Mouse (Mus musculus): ENCODE data around the gene Fryl. TPM values are rescaled to one million over a fixed set of nuclear protein-coding genes. Genes with fewer than 3 reads are reported as not detected.

Fryl gene
- total RNA-seq, 2 experiments from 2014 or later: 12.4 to 19.4 TPM

DNA sequence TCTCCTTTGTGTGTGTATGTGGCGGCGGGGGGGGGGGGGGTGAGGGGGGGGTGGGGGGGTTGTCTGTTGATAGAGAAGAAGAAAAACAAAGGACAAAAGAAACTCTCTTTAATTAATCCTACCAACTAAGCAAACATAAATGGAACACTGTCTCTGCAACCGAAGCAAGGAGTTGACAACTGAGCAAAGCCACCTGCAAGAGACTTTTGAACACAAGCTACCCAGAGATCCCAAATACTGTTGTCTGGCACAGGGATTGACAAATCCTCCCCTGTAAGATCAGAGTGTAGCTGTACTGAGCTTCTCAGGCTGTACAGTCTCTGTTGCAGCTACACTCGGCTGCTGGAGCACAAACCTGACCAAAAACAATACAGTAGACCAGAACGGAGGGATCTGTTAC, 7.7 kb upstream of the Fryl start:
- DNase-seq: no peak
- intact Hi-C loops (cut with DNase I): no loop called here

DNA sequence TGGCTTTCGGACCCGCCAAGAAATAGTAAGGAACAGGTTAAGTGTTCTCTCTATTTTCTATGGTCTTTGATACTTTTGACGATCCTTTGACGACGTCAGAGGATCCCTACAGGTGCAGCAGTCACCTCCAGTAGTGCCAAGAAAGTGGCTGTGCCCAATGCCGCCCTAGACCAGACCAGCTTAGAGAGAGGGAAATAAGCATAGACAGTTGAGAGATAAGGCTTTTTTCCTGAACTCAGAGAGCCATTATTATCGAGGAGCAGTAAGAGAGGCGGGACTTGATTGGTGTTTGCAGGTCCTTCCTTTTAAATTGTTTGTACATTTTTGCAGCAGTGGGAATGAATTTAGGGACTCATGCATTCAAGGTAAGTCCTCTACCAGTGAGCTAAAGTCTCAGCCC, 1.3 kb upstream of the Fryl start:
- intact Hi-C loops (cut with DNase I): loop anchor here (5.0 kb wide), 2 partner anchors 35 to 125 kb away; partner anchors contain the start of gene Ociad1
- no peak for DNase-seq

DNA sequence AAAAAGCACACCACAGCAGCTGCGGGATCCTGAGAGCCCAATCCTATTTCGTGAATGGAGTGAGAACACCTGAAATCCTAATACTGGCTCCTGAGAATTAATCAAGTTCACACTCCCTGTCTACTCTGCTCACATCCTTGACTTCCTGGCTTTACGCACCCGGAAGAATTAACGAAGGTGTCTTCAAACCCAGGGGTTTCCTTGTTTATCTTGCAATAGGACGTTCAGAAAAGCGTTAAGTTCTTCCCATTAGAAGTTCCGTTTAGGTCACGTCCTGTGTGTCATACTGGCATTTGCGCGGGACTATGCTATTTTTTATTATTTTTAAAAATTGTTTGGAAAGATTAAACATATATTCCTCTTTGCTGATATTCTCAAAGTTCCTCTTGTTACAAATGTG, 677 bp upstream of the Fryl start:
- no peak for DNase-seq
- intact Hi-C loops (cut with DNase I): loop anchor here (5.0 kb wide), 2 partner anchors 35 to 125 kb away; partner anchors contain the start of gene Ociad1

DNA sequence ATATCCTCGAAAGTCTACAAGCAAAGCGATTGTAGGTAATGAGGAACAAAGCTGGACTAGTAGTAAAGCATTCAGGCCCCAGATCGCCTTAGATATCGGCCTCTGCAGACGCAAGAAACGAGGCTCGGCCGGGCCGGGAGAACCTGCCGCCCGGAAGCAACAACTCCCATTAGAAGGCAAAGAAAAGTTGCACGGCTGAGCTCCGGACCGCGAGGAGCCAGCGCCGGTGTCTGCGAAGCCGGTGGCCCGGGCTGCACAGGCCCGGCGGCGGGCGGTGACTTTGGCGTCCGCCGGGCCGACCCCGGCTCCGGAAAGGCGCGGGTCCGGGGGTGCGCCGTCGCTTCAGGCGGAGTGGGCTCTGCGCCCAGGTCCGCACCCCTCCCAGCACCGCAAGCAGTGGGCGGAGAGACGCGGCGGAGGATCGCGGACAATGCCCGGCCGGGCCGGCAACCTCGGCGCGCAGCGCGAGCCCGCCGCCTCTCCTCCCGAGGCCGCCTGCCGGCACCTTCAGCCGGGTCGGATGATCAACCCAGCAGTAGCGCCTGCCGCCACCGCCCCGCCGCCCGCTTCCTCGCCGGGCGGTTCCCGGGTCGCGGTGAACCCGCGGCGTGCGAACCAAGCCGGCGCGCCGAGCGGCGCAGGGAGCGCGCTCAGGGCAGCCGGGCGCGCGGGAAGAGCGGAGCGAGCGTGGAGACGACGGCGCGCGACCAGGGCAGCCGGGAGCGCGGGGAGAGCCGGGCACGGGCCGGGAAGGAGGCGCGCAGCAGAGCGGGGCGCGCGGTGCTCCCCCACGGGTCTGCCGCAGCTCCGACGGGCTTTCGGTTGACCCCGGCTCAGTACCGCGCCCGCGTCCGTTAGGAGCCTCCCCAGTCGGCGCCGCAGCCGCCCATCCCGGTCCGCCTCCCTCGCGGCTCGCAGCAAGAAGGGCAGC, 833 bp downstream of the Fryl start:
- intact Hi-C loops (cut with DNase I): loop anchor here (5.0 kb wide), 2 partner anchors 37 to 123 kb away; partner anchors contain the start of gene Ociad1
- peak; percentile 51 to 57 for DNase-seq

DNA sequence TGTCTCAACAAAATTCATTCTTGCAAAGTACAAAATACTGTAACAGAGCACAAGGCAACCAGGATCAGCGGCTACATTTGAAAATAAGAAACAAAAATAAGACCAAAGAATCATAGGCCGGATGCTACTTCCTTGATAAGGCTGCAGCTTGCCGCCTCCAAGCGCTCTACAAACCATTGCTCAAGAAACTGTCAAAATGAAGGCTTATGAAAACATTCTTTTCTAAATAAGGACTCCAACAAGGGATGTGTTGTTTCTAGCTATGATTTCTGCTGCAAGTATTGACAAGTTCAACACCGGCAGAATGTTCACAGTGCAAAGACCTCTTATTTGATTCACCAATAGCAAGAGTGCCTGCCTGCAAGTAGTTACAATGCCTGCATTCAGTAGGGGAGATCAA, 1.8 kb downstream of the Fryl start:
- no peak for DNase-seq
- intact Hi-C loops (cut with DNase I): loop anchor here (5.0 kb wide), 2 partner anchors 38 to 122 kb away; partner anchors contain the start of gene Ociad1

DNA sequence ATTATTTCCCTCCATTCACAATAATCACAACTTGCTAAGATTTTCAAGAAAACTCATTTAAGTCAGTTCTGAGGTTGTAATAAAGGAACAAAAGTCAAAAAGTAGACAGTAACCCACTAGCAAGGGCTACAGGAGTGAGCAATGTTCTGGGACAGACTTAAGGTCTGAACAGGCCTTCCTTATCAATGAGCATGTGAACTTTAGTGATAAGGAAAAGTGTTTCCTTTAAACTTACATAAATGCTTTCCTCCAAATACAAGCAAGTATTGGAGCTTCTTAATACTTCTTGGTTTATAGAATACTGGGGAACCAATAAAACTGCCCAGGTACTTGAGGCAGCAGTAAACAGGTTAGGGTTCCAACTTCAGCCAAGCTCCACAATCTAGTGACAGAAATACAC, 3.7 kb downstream of the Fryl start:
- no peak for DNase-seq
- intact Hi-C loops (cut with DNase I): no loop called here

DNA sequence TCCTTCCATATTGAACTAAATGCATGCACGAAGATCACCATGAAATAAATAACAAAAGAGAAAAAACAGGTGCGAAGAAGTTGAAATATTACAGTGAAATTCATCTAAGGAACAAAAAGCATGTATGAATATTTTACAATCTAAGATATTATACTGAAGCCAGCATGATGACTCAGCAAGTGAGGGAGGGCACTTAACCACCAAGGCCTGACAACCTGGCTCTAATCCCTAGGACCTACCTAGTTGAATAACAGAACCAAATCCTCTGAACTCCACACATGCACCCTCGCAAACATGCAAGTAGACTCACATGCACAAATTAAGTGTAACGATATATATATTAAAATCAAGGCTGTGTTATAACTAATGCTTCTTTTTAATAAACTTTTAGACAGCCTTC, 7.1 kb downstream of the Fryl start:
- intact Hi-C loops (cut with DNase I): loop anchor here (10.0 kb wide), 1 partner anchor 95 kb away; no protein-coding TSS in a partner anchor
- no peak for DNase-seq

DNA sequence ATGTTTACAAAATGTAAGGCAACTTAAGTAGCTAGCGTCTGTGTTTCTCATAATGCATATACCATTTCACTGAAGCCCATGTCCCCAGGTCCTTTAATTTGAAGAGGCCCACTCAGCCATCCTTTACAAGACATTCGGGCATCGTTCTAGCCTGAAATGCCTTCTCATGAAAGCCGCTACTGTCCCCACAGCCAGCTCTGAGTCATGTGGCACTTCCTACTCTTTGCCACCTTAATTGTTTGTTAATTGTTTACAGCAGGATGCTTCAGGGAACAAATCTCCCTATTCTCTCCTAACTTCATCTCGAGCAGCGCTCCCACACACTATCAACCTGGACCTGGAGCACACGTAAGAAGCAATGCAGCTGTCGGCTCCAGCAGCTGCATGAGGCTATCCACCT, 8.2 kb downstream of the Fryl start:
- DNase-seq: no peak
- intact Hi-C loops (cut with DNase I): loop anchor here (10.0 kb wide), 1 partner anchor 93 kb away; no protein-coding TSS in a partner anchor

DNA sequence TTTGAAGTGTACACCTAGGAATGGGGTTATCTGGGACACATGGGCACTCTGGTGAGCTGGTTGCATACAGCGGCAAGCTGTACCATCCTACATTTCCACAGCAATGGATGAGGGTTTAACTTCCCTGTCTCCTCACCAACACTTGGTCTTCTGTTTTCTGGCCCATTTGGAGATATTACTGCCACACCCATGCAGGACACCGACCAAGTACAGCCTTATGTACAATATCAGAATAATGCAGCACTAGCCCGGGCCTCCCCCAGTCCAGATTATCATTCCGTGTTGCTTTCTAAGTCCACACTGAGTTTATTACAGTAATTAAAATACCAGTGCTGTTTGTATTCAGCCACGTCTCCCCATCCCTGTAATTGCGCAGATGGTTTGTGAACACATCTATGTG, 10.0 kb downstream of the Fryl start:
- DNase-seq: no peak
- intact Hi-C loops (cut with DNase I): loop anchor here (10.0 kb wide), 1 partner anchor 92 kb away; no protein-coding TSS in a partner anchor

DNA sequence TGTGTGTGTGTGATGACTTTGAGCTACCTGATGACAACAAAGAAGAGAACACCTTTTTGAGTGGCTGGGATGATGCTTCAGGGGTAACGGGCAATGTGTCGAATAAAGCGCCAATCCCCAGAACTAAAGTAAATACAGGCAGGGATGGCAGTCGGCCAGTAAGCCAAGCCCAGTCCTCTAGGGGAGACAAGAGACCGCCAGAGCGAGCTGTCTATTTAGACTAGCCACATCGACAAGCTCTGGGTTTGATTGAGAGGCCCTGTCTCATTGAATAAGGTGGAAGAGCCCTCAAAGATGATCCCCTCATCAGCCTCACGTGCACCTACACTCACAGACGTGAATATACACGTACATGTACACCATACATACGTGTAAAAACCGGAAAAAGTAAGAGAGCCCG, 12.0 kb downstream of the Fryl start:
- intact Hi-C loops (cut with DNase I): loop anchor here (5.0 to 10.0 kb wide), 2 partner anchors 37 to 90 kb away; no protein-coding TSS in a partner anchor
- DNase-seq: no peak

DNA sequence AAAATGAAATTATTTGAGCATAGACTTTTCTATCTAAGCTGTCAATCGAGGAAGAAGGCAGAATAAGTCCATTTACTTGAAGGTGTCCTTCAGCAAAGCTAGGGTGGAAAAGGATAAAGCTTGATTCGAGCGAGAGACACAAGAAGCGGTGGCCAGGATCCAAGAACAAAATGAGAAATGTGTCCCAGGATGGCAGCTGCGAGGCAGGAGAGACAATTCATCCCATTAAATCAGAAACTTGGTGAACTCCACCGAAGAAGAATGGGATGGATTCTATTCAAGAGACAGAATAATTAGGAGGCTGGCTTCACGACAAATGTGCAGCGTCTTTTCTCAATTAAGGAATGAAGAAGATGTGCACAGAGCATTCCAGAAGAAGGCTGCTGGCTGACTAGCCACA, 14.5 kb downstream of the Fryl start:
- intact Hi-C loops (cut with DNase I): loop anchor here (5.0 to 10.0 kb wide), 2 partner anchors 35 to 87 kb away; no protein-coding TSS in a partner anchor
- DNase-seq: no peak

DNA sequence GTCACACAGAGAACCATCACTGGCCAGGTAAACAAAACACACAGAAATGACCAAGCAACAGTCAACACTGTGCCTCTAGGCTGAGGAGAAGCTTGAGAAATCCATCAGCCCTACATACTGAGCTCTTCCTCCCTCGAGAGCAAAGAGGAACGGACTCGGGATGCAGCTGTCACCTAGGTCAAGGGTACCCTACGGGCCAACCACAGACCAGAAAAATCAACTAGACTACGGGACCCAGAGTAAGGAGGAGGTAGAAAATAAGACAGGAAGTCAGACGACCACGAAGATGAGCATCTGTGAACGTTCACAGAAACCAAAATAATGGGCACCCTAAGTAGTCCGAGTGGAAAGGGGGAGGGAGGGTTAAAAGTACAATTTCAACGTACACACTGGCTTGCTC, 15.1 kb downstream of the Fryl start:
- no peak for DNase-seq
- intact Hi-C loops (cut with DNase I): loop anchor here (5.0 to 10.0 kb wide), 2 partner anchors 34 to 87 kb away; no protein-coding TSS in a partner anchor

DNA sequence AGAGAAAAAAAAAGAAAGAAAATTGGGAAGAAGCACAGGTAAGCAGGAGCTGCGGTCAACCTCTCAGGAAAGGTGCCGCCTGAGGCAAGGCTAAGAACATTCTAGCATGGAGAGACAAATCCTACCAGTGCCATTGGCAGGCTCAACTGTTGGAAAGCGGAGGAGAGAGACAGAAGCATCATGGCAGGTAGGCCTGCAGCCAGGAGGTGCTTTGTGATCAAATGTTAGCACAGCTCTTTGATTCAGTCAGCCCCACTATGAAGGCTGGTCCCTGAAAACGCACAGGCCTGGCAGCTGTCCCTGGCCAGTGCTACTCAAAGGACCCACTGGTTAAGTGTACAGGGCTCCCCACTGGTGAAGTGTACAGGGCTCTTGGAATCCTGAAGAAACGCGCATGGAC, 16.0 kb downstream of the Fryl start:
- intact Hi-C loops (cut with DNase I): loop anchor here (5.0 to 10.0 kb wide), 2 partner anchors 33 to 86 kb away; no protein-coding TSS in a partner anchor
- DNase-seq: no peak

DNA sequence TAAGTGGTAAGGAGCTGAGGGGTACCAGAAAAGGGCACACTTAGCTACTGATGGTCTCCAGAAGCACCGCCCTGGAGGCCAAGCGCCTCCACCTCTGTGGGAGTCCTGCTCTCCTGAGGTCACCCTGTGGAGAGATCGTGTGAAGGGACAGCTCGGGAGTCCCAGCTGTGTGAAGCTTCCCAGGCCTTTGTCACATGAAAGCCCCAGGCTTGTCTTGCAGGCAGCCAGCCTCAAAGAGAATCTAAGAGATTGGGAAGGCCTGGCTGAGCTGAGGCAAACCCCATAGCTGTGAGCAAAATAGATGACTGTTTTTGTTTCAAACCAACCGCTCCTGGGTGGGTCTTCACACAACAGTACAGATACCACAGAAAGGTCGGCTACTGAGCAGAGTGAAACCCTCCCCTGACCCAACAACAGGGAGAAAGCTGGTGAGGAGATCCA, 19.5 kb downstream of the Fryl start:
- no peak for DNase-seq
- intact Hi-C loops (cut with DNase I): no loop called here

DNA sequence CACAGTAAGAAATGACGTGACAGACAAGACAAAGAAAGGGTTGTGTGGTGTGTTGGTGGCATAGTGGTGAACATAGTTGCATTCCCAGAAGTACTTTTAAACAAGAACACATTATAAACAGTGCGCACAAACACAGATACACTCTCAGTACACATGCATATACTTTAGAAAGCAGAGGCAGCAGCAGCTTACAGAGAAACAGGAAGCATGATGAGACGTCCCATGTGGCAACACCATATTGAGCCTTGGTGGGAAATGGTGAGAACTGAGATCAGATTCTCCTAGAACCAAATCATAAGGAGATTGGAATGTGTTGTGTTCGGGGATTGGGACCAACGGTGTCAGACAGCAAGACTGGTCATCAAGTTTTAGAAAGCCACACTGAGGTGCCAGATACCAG, 21.2 kb downstream of the Fryl start:
- no peak for DNase-seq
- intact Hi-C loops (cut with DNase I): no loop called here

DNA sequence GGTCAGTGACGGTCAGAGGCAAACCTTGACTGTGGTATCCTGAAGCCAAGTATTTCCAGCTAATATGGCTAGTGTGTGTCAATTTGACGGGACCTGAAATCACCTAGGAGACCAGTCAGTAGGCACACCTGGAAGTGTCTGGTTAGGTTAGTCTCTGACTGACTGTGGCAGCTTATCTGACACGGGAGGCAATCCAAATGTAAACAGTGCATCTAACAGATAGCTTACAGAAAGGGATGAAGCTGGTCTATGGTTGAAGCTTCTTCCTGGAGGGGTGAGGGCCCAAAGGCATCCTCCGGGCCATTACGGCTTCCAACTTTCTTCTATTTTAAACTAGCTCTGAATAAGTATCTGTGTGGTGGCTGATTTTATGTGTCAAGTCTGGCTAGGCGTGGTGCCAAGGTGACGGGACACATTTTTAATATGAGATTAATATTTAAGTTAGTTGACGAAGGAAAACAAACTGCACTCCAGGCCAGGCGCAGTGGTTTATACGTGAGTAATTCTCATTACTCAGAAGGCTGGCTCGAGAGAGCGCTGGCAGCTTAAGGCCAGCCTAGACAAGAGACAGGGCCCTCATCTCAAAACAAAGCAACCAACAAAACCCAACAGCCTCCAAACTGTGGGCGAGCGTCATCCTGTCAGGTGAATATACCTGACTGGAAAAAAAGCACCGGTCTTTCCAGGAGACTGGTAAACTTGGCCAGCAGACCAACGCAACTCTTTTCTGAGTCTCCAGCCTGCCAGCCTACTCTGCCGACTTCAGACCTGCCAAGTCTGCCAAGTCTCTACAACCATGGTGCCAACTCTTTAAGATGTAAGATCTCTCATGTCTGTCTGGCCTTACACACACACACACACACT, 23.2 kb downstream of the Fryl start:
- intact Hi-C loops (cut with DNase I): no loop called here
- no peak for DNase-seq

DNA sequence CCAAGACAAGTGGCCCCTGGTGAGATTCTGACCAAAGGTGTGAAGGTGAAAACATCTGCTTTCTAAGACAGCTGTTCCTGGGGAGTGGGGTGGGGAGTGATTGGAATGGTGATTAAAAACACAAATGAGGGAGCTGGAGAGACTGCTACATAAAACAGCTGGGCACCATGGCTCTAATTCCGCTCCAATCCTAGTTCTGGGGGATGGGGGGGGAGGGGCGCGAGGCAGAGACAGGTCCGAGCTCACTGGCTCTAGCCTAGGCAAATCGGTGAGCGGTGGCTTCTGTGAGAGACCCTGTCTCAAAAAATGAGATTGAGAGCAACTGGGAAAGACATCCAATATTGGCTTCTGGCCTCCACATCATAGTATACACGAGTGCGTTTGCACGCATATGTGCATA, 24.2 kb downstream of the Fryl start:
- intact Hi-C loops (cut with DNase I): no loop called here
- no peak for DNase-seq

DNA sequence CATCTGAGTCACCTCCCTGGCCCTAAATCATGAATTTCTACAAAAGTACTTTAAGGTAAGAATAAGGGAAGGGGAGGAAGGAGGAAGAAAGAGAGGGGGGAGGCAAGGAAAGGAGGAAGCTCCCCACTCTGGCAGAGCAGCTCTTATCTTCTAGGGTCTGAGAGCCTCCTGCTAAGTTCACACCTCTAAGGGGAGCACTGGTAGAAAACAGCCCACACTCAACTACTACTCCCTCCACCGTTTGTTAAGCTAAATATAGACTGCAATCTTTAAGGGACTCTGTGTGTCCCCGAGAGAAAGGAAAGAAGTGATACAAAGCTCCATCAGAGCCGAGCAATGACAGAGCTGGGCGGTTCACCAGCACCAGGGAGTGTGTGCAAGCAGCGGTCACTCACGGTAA, 24.6 kb downstream of the Fryl start:
- intact Hi-C loops (cut with DNase I): no loop called here
- DNase-seq: no peak

DNA sequence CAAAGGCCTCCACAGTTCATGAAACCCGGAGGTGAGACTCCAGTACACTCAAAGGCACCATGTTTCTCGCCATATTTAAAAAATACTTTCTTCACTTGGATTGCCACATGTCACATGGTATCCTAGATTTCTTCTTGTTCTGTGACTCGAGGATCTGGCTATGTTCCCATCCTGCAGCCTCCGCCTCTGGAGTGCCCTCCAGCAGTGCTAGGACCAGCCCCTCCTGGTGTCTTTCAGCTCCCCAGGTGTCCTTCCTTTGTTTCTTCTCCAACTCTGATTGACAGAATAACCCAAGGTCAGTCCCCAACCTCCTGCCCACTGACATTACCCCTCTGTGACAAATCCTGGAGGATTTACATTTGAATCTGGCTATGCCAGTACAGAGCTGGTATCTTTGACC, 26.2 kb downstream of the Fryl start:
- intact Hi-C loops (cut with DNase I): no loop called here
- DNase-seq: no peak

DNA sequence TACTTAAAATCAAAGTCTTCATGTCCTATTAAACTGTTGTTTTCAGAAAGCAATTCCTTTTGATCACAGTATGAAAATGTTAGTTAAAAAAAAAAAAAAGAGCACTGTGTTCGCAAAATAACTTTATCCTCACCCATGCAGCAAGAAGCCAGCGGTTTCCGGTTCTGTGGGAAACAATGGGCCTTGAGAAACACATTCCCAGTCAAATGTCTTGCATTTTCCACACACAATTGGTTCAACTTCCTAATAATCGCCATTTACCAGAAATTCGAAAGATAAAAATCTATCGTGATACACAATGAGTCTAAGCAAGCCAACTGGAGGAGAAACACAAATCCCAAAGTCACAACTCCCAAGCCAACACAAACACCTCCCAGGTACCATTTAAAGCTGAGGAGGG, 27.0 kb downstream of the Fryl start:
- no peak for DNase-seq
- intact Hi-C loops (cut with DNase I): no loop called here
